Mouse (Mus musculus) olfactory bulb, adult 2 months (tissue): ENCODE data around the gene Phpt1.

Experiments
- CTCF ChIP-seq: fragments of 200-500 bp; IDR thresholded peaks from 2 replicates; pipeline ENCODE4 v1.5.1; 2012; ENCODE audit warnings: low read depth, mild to moderate bottlenecking, low read length, moderate library complexity; ENCODE audit not compliant: insufficient read depth
- POLR2A ChIP-seq: fragments of 200-500 bp; IDR thresholded peaks from 2 replicates; pipeline ENCODE4 v1.6.1; 2012; ENCODE audit warnings: mild to moderate bottlenecking, low read depth, low read length, moderate library complexity; ENCODE audit not compliant: insufficient read depth

GRCm38 (mm10) chr2:25585601-25586000 is 10.6 kb upstream of the Phpt1 start:
- TF ChIP-seq CTCF (no peak), POLR2A (no peak)
